Mouse (Mus musculus): ENCODE results near the gene Clec3b. TPM values are rescaled to one million over a fixed set of nuclear protein-coding genes. Genes with fewer than 3 reads are reported as not detected.
A peak's percentile ranks its signal among the peaks of the same experiment; 100 is the strongest.

Gene Clec3b
- 1 to 10 TPM; 5.4 to 6.2 TPM for total RNA-seq (2021)

DNA sequence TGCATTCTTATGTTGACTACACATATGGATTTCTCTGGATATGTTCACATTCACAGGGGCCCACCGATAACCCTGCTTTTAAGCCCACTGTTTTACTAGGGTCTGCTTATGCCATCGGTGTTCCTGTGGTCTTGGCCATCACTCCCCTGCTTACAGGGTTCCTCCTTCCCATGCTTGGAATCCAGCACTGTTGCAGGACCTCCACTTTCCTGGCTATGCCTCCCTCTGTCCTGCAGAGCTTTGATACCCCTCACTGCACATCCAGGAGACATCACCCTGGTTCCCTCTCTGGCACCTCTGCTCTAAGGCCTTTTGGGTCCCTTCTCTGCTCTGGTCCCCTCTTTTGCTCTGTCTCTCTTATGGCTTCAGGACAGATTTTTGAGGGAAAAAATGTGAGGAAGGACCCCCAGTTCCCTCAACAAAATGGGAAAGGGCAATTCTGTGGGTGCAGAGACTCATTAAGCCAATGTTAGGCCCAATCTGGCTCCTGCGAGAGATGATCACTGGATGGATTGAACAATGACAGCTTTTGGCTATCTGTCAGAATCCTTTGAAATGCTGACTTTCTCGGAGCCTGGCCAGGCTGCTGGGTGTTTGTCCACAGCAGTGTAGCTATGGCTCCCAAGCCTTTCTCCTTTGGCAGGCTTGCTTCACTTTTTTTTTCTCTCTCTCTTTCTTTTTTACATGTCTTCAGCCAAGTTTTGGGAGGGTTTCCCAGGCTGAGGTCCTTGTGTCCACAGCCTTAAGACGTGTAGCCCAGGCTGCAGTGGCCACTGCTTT lies at the start of gene Clec3b:
Gene Clec3b (plus strand): TSS at position 706 of the 780 bp plus-strand sequence.
- intact Hi-C loops (cut with DNase I) = no loop called here
- peak in 1 of 2 experiments; percentile 61 for DNase-seq (ENCODE audit: extremely low spot score in 1 of 2, low spot score in 2 of 2)

DNA sequence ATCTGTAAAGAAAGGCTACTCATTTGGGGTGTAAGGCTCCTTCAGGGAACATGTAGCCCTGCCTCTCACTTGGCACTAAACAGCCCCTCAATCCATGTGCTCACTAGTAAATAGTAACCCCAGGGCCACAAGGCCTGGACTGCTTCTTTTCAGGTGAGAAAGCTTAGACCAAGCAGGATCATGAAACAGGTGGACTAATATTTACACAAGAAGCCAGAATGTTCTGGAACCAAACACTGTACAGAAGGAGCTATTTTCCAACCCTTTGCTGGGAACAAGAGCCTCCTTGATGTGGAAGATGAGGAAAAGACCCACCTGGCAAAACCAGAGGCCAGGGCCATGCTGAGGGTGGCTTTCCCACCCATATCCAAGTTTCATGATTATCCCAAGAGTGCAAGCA lies 47.3 kb upstream of the Clec3b start:
- no peak for DNase-seq (ENCODE audit: extremely low spot score in 1 of 2, low spot score in 2 of 2)
- intact Hi-C loops (cut with DNase I) = no loop called here

DNA sequence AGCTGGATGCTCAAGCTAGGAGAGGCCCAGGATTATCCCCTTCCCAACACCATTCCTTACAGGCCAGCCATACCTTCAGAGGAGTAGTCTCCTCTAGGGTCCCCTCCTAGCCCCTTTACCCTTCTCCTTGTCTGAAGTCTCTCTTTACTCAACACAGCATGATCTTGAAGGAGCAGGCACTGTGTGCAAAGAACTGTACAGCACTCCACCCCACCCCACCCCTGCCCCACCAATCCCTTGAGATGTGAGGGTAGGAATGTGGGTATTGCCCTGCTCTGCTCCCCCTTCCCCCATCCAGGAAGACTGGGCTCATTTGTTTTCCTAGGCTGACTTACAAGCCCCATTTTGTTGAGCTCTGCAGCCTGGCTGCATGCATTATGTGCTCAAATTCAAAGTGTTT lies 46.4 kb upstream of the Clec3b start:
- intact Hi-C loops (cut with DNase I) = no loop called here
- DNase-seq (ENCODE audit: extremely low spot score in 1 of 2, low spot score in 2 of 2) = no peak

DNA sequence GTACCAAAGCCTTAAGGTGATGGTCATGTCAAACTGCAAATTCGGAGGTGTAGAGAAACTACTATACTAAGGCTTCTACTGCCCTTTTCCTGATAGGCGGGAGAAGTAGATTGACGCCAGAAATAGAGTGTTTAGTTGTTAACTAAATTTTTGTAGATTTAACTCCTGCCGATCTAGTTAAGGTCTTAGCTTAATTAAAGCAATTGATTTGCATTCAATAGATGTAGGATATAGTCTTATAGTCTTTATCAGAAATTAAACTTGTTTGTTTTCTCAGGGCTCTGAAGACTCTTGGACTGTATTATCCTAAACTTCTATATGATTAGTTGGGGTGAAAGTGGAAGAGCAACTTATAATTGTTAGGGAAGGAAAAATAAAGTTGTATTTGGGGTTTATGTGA lies 43.6 kb upstream of the Clec3b start:
- DNase-seq (ENCODE audit: extremely low spot score in 1 of 2, low spot score in 2 of 2) = no peak
- intact Hi-C loops (cut with DNase I) = no loop called here

DNA sequence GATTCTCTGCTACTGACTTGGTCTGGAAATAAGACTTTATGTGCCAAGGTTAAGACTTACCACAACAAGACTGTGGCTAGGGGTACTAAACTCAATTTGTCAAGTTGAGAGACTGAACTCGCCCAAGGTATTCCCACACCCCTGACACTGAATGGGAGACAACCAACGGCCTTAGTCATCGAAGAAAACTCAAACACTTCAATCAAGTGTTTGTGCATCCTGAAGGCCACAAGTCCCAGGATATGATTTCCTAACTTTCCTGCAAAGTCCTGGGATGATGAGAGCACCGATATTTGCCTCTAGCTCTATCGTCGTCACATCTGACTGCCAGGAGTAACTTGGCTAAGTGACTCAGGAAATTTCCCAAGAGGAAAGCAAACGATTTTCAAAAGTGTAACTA lies 41.6 kb upstream of the Clec3b start:
- intact Hi-C loops (cut with DNase I) = no loop called here

DNA sequence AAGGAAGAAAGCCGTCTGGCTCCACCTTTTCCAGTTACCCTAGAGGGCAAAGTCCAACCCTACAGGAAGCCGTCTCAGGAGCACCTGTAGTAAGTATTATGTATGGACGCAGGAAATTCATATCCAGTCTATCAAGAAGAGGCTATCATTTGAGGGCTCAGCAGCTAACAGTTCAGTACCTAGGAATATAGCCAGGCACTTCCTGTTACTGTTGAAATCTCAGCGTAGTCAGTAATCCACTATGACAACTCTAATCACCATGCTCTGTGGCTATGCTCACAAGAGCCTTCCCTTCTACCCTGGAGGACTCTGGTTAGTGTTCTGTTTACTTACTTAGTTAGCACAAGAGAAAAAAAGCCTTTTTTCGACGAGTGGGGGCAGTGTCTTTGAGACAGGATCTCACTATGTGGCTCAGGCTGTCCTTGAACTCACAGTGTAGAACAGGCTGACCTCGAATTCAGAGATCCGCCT lies 39.0 kb upstream of the Clec3b start:
- intact Hi-C loops (cut with DNase I) = no loop called here

More for the DNA sequence above, 41.6 kb upstream of the Clec3b start:
- no peak for DNase-seq (ENCODE audit: extremely low spot score in 1 of 2, low spot score in 2 of 2)

DNA sequence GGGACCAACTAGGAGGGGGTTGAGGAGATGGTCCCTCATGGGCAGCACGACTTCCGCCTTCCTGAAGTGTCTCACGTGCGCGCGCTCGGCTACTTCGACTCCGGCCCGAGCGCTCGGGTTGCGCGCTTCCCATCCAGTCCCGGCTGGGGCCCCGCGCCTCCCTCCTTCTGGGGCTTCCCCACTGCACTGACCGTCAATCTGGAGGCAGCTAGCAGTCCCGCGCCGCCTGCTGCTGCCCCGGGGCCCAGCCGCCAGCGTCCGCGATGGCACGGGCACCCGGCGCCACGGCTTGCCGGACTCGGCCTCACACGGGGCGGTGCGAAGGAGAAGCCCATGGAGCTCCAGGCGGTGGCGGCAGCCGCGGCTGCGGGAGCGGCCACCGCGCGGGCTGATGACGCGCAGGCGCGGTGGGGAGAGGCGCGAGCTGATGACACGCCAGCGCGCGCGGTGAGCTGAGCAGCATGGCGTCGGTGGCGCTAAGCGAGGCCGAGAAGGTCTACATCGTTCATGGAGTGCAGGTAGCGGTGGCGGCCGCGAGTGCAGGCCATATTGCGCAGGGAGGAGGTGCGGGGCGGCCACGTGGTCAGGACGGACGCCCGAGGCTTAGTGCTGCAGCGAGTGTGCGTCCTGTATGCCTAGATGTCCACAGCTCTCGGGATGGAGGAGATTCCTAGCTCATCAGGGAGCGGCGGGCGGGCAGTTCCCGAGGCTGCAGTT lies 37.8 kb upstream of the Clec3b start, which contains the start of the genes Zdhhc3 and Exosc7:
Gene Zdhhc3 (minus strand): TSS at position 401 of the 717 bp plus-strand sequence.
Gene Exosc7 (plus strand): TSS at position 411 of the 717 bp plus-strand sequence.
- intact Hi-C loops (cut with DNase I) = no loop called here
- DNase-seq (ENCODE audit: extremely low spot score in 1 of 2, low spot score in 2 of 2) = peak; percentile 81 to 92

More for the DNA sequence above, 39.0 kb upstream of the Clec3b start:
- no peak for DNase-seq (ENCODE audit: extremely low spot score in 1 of 2, low spot score in 2 of 2)

DNA sequence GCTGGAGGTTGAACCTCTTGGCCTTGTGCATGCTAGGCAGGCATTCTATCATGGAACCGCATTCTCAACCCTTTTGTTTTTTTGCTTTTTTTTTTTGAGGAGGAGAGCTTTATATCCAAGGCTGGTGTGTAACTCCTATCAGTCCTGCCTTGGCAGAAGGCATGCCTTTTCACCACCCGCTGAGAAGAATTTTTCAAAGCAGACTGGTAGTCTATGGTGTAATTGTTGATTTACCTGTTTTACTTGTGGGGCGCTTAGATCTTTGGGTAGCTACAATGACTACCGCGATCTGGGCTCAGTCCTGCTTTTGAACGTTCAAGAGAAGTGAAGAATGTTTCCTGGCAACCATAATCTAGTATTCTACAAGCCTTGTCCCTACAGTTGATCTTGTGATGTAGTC lies 36.8 kb upstream of the Clec3b start:
- intact Hi-C loops (cut with DNase I) = no loop called here
- DNase-seq (ENCODE audit: extremely low spot score in 1 of 2, low spot score in 2 of 2) = no peak

DNA sequence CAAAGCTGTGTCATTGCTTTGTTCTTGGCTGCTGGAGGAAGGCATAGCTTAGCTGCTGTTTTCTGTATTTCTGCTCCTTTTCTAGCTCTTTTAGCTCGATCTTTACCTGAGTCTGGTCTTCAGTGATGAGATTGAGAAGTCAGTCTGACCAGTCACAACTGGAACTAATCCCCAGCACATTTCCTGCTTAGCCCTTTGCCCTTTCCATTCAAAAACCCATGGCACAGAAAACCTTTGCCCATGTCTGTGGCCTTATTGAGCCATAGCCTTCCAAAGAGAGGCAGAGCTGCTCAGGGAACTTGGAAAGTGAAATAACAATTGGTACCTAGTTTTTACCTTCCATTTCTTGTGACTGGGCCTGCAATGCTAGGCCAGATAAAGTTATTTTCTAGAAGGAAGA lies 35.2 kb upstream of the Clec3b start:
- no peak for DNase-seq (ENCODE audit: extremely low spot score in 1 of 2, low spot score in 2 of 2)
- intact Hi-C loops (cut with DNase I) = no loop called here

DNA sequence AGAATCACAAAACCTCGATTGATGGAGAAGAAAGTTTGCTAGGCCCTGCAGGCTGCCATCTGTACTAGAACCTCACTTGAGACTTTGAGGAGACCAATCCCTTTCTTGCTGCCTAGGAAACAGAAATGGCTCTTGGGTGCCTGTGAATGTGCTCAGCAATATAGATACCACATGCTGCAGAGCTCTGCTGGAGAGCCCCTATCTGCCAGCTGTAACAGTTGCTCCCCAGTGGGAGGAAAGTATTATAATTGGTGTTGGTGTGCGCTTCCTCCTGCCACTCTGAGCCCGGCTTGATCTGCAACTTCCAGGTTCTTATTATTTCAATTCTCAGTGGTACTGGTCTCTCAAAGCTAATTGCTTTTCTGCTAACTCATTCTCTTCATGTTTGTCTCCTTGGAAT lies 27.7 kb upstream of the Clec3b start:
- intact Hi-C loops (cut with DNase I) = no loop called here

DNA sequence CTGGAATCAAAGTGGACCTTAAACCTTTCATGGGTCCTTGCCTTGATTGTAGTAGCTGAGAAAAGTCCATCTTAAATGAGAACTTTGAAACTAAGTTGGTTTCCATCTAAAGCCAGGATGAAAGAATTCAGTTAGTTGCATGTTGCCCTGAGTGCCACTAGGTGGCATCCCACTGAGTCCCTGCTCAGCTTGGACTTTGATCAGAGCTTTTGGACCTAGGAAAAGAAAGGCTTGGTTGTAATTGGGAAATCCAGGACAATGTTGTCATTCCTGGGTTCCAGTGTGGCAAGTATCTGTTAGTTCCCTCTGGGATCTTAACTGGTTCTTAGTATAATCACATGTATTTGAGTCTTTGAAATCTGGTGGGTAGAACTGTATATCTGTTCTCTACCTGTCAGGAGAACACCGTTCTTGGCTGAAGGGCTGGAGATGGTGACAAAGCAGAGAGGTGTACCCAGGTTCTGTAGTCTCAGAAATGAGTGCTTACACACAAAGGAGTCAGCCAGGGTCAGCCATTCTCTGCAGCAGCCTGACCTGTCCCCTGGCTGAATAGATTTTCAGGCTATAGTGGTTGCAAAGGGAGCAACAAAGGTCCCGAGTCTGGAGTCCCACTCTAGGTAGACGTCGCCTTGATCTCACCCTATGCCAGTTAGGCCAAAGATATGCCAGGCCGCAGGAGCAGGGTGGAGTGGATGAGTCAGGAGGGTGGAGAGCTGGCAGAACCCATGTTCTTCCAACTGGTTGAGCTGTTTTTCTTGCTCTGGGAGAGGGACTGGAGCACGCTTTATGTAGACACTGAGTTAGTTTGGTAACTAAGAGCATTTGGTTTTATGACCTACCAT lies 27.0 kb upstream of the Clec3b start:
- DNase-seq (ENCODE audit: extremely low spot score in 1 of 2, low spot score in 2 of 2) = no peak
- intact Hi-C loops (cut with DNase I) = no loop called here

More for the DNA sequence above, 27.7 kb upstream of the Clec3b start:
- no peak for DNase-seq (ENCODE audit: extremely low spot score in 1 of 2, low spot score in 2 of 2)

DNA sequence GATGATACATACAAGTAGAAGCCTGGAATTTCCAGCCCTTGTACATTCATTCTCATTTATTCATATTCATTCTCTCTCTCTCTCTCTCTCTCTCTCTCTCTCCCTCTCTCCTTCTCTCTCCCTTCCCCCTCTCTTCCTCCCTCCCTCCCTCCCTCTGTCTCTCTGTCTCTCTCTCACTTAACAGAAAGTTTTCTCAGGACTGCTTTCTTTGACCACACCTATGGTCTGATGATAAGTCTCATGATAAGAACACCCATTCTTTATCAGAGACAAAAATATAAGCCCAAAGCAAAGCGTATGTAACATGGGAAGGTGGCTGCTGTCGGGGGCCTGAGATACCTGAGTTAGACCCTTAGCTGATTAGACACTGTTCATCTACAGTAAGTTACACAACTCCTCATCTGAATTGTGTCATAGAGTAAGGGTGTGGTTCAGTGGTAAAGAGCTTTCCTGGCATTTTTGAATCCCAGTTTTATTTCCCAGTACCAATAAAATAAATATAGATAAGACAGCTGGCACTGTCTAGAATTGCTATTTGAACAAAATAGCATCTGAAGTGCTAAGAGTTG lies 26.2 kb upstream of the Clec3b start:
- DNase-seq (ENCODE audit: extremely low spot score in 1 of 2, low spot score in 2 of 2) = no peak
- intact Hi-C loops (cut with DNase I) = no loop called here

DNA sequence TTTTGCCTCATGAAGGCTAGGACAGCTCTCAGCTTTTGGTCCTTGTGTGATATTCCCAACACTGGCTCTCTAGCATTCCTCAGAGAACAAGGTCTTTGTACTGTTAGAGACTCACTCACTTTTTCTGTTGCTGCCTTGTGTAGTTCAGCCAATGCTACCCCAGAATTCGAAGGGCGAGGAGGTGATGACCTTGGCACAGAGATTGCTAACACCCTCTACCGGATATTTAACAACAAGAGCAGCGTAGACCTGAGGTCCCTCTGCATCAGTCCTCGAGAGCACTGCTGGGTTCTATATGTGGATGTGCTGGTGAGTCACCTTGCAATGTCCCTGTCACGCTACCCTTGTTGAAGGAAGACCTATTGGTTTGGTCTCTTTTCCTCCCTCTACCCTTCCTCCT lies 23.1 kb upstream of the Clec3b start:
- intact Hi-C loops (cut with DNase I) = no loop called here
- no peak for DNase-seq (ENCODE audit: extremely low spot score in 1 of 2, low spot score in 2 of 2)

DNA sequence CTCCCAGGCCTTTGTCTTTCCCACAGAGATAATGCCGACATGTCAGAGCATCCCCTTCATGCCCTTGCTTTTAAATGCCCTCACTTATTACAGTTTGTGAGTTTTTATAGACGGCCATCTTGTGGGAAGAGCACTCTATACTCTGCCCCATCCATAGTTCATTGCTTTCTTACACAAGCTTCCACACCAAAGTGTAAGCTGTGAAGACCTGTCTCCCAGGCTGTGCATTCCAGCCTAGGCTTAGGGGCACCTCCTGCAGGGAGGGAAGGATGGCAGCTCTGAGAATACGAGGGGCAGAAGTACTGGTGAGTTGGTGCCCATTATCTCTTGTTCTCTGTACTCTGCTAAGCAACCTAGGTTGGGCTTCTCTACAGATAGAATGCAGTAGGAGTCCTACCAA lies 17.8 kb upstream of the Clec3b start:
- no peak for DNase-seq (ENCODE audit: extremely low spot score in 1 of 2, low spot score in 2 of 2)
- intact Hi-C loops (cut with DNase I) = no loop called here

DNA sequence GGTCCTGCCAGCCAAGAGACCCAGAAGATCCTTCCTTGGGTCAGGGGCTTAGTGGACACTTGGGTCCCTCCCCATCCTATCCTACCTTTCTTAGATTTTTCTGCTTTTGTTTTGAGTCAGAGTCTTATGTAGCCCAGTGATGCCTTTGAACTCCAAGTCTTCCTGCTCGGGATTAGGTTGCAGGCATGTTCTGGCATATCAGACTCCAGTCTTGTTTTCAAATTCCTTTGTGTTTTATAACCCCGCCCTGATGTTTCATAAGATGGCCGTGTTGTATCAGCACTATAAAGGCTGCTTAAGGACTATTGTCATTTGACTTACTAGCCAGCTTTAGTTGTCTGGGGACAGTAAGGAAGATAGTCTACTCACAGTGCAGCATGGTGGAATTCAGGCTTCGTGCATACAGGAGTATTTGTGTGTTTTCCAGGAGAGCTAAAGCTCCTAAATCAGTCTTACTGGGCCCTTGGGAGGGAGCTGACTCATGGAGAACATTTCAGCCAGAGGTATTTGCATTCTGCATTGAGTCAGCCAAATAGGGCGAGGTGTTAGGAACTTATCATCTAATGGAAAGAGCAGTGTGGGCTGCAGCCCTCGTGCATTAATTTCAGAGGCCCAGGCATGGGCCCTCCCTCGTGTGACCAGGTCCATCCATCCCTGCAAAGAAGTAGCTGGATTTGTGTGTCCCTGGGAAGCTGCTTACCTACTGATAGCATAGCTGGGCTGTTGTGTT lies 13.6 kb upstream of the Clec3b start:
- intact Hi-C loops (cut with DNase I) = no loop called here
- DNase-seq (ENCODE audit: extremely low spot score in 1 of 2, low spot score in 2 of 2) = no peak

DNA sequence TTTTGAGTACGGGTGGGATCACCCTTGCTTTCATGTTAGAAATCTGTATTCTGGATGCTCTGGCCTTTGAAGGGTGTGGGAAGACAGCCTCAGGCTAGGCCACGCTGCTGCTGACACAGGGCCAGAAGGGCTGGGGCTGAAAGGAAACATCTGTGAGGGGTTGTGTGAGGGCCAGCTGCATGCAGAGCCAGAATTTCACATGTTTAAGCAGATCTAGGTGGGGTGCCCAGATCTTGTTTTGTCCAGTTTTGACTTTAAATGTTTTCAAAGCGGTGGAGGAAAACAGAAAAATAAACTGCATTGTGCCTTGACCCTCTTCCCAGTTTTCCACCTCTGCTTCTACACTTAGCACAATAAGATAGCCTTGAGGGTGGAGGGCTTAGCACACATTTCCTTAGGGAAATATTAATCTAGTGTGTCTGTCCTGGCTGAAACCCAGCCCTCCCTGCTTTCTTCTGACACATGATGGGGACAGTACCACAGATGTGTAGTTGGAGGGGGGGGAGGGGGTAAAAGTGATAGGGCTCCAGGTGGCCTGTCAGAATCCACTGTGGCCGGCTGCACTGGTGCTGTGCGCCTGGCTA lies 11.8 kb upstream of the Clec3b start:
- intact Hi-C loops (cut with DNase I) = no loop called here
- peak in 1 of 2 experiments; percentile 90 for DNase-seq (ENCODE audit: extremely low spot score in 1 of 2, low spot score in 2 of 2)

DNA sequence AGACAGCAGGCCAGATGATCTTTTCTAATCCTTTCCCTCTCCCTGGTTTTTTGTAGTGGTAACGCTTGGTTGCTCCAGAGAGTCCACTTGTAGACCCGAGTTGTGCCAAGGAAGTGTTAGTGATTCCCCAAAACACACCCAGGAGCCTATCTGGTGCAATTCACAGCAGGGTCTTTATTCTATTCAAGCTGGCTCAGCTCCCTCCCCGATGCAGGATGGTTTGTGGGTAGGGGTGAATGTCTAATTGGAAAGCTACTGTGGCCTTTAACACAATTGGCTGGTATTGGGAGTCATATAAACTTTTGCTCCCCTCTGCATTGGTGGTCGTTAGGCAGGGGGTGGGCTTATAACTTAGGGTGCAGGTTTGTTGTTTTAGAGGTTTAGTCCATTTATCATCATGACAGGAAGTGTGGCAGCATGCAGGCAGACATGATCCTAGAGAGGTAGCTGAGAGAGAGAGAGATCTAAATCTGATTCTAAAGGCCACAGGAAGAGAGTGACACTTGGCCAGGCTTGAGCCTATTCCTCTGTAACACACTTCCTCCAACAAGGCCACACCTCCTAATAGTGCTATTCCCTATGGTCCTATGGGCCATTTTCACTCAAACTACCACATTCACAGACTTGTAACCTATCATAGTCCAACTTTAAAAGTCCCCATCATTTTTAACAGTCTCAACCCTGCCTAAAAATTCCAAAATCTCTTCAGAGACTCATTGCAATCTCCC lies 10.7 kb upstream of the Clec3b start:
- intact Hi-C loops (cut with DNase I) = no loop called here
- DNase-seq (ENCODE audit: extremely low spot score in 1 of 2, low spot score in 2 of 2) = no peak
